Mouse (Mus musculus): ENCODE results near the gene Bhlhe23.

Bhlhe23 gene

GRCm38 (mm10) chr2:180776793-180777192, at the start of gene Bhlhe23:
Bhlhe23 (minus strand) TSS chr2:180776900.
- DNase-seq (ENCODE audit: low read depth): no peak

- DNase-seq (ENCODE audit: low read depth): no peak
Measured at GRCm38 (mm10) chr2:180825147-180825941, 48.6 kb upstream of the Bhlhe23 start.

- no peak for DNase-seq (ENCODE audit: low read depth)
Measured at GRCm38 (mm10) chr2:180824724-180825123, 48.0 kb upstream of the Bhlhe23 start.

- DNase-seq (ENCODE audit: low read depth): no peak
Measured at GRCm38 (mm10) chr2:180824061-180824460, 47.4 kb upstream of the Bhlhe23 start.

GRCm38 (mm10) chr2:180822476-180822875, 45.8 kb upstream of the Bhlhe23 start:
- peak; percentile 2 for DNase-seq (ENCODE audit: low read depth)

- no peak for DNase-seq (ENCODE audit: low read depth)
Measured at GRCm38 (mm10) chr2:180819504-180819903, 42.8 kb upstream of the Bhlhe23 start.

GRCm38 (mm10) chr2:180816440-180817065, 39.9 kb upstream of the Bhlhe23 start:
- no peak for DNase-seq (ENCODE audit: low read depth)

GRCm38 (mm10) chr2:180813982-180814568, 37.4 kb upstream of the Bhlhe23 start:
- DNase-seq (ENCODE audit: low read depth): no peak

- DNase-seq (ENCODE audit: low read depth): no peak
Measured at GRCm38 (mm10) chr2:180811002-180811401, 34.3 kb upstream of the Bhlhe23 start.

- DNase-seq (ENCODE audit: low read depth): no peak
Measured at GRCm38 (mm10) chr2:180809510-180809909, 32.8 kb upstream of the Bhlhe23 start.

- DNase-seq (ENCODE audit: low read depth): no peak
Measured at GRCm38 (mm10) chr2:180805966-180806365, 29.3 kb upstream of the Bhlhe23 start.

GRCm38 (mm10) chr2:180796008-180796407, 19.3 kb upstream of the Bhlhe23 start:
- no peak for DNase-seq (ENCODE audit: low read depth)

GRCm38 (mm10) chr2:180795597-180795996, 18.9 kb upstream of the Bhlhe23 start:
- DNase-seq (ENCODE audit: low read depth): no peak

GRCm38 (mm10) chr2:180794422-180794821, 17.7 kb upstream of the Bhlhe23 start:
- no peak for DNase-seq (ENCODE audit: low read depth)

- DNase-seq (ENCODE audit: low read depth): peak; percentile 58
Measured at GRCm38 (mm10) chr2:180791674-180792073, 15.0 kb upstream of the Bhlhe23 start.

- no peak for DNase-seq (ENCODE audit: low read depth)
Measured at GRCm38 (mm10) chr2:180788843-180789242, 12.1 kb upstream of the Bhlhe23 start.

- DNase-seq (ENCODE audit: low read depth): no peak
Measured at GRCm38 (mm10) chr2:180788386-180788785, 11.7 kb upstream of the Bhlhe23 start.

GRCm38 (mm10) chr2:180787566-180788232, 11.0 kb upstream of the Bhlhe23 start:
- no peak for DNase-seq (ENCODE audit: low read depth)

- DNase-seq (ENCODE audit: low read depth): peak; percentile 67
Measured at GRCm38 (mm10) chr2:180786732-180787131, 10.0 kb upstream of the Bhlhe23 start.

GRCm38 (mm10) chr2:180780282-180780681, 3.6 kb upstream of the Bhlhe23 start:
- no peak for DNase-seq (ENCODE audit: low read depth)

GRCm38 (mm10) chr2:180779226-180780104, 2.8 kb upstream of the Bhlhe23 start:
- peak; percentile 77 for DNase-seq (ENCODE audit: low read depth)

GRCm38 (mm10) chr2:180775641-180776040, 1.1 kb downstream of the Bhlhe23 start:
- no peak for DNase-seq (ENCODE audit: low read depth)
